Mouse (Mus musculus): ENCODE measurements at regions not wholly inside any gene's neighbourhood (a gene's known extent, or its start where the extent isn't known, plus 50 kb on each side); places are given as distances from the start of the nearest gene placed in this dataset.

DNA sequence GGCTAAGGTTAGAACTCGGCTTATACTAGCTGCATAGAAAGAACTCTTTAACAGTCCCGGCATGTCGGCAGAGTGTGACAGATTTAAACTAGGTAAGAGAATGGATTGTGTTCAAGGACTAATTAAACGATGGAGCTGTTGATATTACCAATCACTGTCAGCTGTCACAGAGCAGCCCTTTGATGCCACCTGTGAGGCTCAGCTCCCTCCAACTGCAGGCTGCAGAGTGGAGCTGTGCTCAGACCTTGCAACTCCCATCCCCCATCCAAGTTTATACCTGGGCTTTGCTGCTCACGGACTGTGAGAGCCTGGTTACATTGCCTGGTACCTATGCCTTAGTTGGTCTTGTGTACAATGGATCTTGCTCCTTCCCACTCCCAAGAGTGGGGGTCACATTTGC, 204.4 kb upstream of the Vstm2b start:
- no peaks in the 10 kb centered on the region for H3K9me3 ChIP-seq (replicated peaks; ENCODE audit: control insufficient read depth, low read length)
- no peaks in the 10 kb centered on the region for H3K27me3 ChIP-seq (ENCODE audit: control insufficient read depth, insufficient read depth, low read length)
- H3K9ac ChIP-seq (replicated peaks; ENCODE audit: low read depth, low read length): no peak overlapping the region
- DNase-seq (ENCODE audit: low spot score) (no peak), ATAC-seq (ENCODE audit: insufficient read depth, low read depth) (no peak)
- H3K36me3 ChIP-seq (replicated peaks; ENCODE audit: control insufficient read depth, insufficient read depth, low read length): no peaks in the 10 kb centered on the region
- no peak overlapping the region for H3K4me3 ChIP-seq (ENCODE audit: low read depth, low read length)
- 71% methylated on average over 5 of the region's 5 CpGs for WGBS
- TF ChIP-seq CTCF (IDR thresholded peaks at IDR 0.05; ENCODE audit: low read depth) (no peak), EP300 (IDR thresholded peaks at IDR 0.05; ENCODE audit: low read depth) (no peak)
- H3K4me1 ChIP-seq (ENCODE audit: control insufficient read depth, insufficient read depth): no peaks in the 10 kb centered on the region
- no peak overlapping the region for H3K27ac ChIP-seq (ENCODE audit: low read depth)
- no peak overlapping the region for H3K4me2 ChIP-seq (ENCODE audit: low read depth, low read length)

DNA sequence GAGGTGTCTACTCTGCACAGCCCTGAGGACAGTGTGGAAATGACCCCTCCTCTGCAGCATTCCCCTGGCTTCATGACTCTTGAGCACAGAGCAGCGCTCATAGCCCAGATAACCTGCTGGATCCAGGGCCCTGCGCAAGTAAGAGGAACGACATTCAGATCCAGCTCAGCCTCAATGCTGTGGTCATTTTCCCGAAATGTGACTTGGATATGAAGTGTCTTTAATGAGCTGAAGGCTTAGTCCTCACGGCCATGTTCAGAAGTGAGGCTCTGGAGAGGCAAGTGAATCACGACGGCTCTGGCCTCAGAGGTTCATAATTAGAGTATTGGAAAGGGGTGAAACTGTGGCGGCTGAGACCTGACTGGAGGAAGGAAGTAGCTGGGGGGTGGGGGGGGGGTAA, 200.6 kb upstream of the Vstm2b start:
- H3K4me2 ChIP-seq (ENCODE audit: low read depth, low read length): no peak overlapping the region
- no peaks in the 10 kb centered on the region for H3K36me3 ChIP-seq (replicated peaks; ENCODE audit: control insufficient read depth, insufficient read depth, low read length)
- DNase-seq (ENCODE audit: low spot score): no peak
- H3K27ac ChIP-seq (ENCODE audit: low read depth): no peak overlapping the region
- ATAC-seq (ENCODE audit: insufficient read depth, low read depth): no peak
- no peaks in the 10 kb centered on the region for H3K4me1 ChIP-seq (ENCODE audit: control insufficient read depth, insufficient read depth)
- no peak for TF ChIP-seq CTCF (IDR thresholded peaks at IDR 0.05; ENCODE audit: low read depth)
- no peak for TF ChIP-seq EP300 (IDR thresholded peaks at IDR 0.05; ENCODE audit: low read depth)
- 50% methylated on average over 8 of the region's 8 CpGs for WGBS
- H3K9me3 ChIP-seq (replicated peaks; ENCODE audit: control insufficient read depth, low read length): no peaks in the 10 kb centered on the region
- H3K27me3 ChIP-seq (ENCODE audit: control insufficient read depth, insufficient read depth, low read length): no peaks in the 10 kb centered on the region
- no peak overlapping the region for H3K9ac ChIP-seq (replicated peaks; ENCODE audit: low read depth, low read length)
- no peak overlapping the region for H3K4me3 ChIP-seq (ENCODE audit: low read depth, low read length)

DNA sequence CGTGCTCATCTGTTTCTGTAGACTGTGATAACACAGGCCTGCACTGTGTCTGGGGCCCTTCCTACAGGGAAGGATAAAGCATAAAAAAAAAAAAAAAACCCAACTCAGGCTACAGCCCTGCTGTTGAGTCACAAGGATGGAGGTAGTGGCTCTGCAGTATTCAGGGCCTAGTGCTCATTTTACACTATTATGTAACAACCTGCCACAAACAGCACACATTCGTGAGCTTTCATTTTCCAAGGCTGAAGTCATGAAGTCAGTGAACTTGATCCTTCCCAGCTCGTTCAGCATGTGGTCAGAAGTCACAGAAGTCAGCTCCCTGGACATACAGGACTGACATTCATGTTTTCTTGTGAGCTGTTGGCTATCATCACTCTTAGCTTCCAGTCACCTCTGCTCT, 199.8 kb upstream of the Vstm2b start:
- no peak overlapping the region for H3K9ac ChIP-seq (replicated peaks; ENCODE audit: low read depth, low read length)
- no peaks in the 10 kb centered on the region for H3K36me3 ChIP-seq (replicated peaks; ENCODE audit: control insufficient read depth, insufficient read depth, low read length)
- WGBS: 28% methylated on average over 3 of the region's 3 CpGs
- H3K4me1 ChIP-seq (ENCODE audit: control insufficient read depth, insufficient read depth): no peaks in the 10 kb centered on the region
- no peak overlapping the region for H3K27ac ChIP-seq (ENCODE audit: low read depth)
- no peak overlapping the region for H3K4me3 ChIP-seq (ENCODE audit: low read depth, low read length)
- TF ChIP-seq CTCF (IDR thresholded peaks at IDR 0.05; ENCODE audit: low read depth): no peak
- TF ChIP-seq EP300 (IDR thresholded peaks at IDR 0.05; ENCODE audit: low read depth): no peak
- H3K4me2 ChIP-seq (ENCODE audit: low read depth, low read length): no peak overlapping the region
- no peak for ATAC-seq (ENCODE audit: insufficient read depth, low read depth)
- no peaks in the 10 kb centered on the region for H3K27me3 ChIP-seq (ENCODE audit: control insufficient read depth, insufficient read depth, low read length)
- no peak for DNase-seq (ENCODE audit: low spot score)
- H3K9me3 ChIP-seq (replicated peaks; ENCODE audit: control insufficient read depth, low read length): no peaks in the 10 kb centered on the region

DNA sequence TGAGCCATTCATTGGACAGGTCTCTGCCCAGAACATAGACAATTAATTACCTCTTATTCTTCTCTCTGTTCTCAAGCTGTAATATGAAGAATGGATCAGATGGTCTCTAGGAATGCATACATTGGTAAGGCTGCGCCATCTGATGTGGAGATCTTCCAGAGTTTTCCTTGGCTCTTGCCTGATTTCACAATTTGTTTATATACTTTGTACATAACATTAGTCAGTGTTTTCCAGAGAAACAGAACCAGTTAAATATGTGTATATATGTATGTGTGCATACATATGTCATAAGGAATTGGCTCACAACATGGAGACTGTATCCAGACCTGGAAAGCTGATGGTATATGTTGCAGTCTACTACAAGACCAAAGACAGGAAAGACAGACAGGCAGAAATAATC, 198.5 kb upstream of the Vstm2b start:
- no peak overlapping the region for H3K9ac ChIP-seq (replicated peaks; ENCODE audit: low read depth, low read length)
- TF ChIP-seq EP300 (IDR thresholded peaks at IDR 0.05; ENCODE audit: low read depth) (no peak), CTCF (IDR thresholded peaks at IDR 0.05; ENCODE audit: low read depth) (no peak)
- WGBS: 63% methylated on average over 1 of the region's 1 CpGs
- H3K9me3 ChIP-seq (replicated peaks; ENCODE audit: control insufficient read depth, low read length): no peaks in the 10 kb centered on the region
- H3K4me2 ChIP-seq (ENCODE audit: low read depth, low read length): no peak overlapping the region
- ATAC-seq (ENCODE audit: insufficient read depth, low read depth) (no peak), DNase-seq (ENCODE audit: low spot score) (no peak)
- no peak overlapping the region for H3K27ac ChIP-seq (ENCODE audit: low read depth)
- H3K27me3 ChIP-seq (ENCODE audit: control insufficient read depth, insufficient read depth, low read length): no peaks in the 10 kb centered on the region
- no peak overlapping the region for H3K4me3 ChIP-seq (ENCODE audit: low read depth, low read length)
- H3K36me3 ChIP-seq (replicated peaks; ENCODE audit: control insufficient read depth, insufficient read depth, low read length): no peaks in the 10 kb centered on the region
- no peaks in the 10 kb centered on the region for H3K4me1 ChIP-seq (ENCODE audit: control insufficient read depth, insufficient read depth)

DNA sequence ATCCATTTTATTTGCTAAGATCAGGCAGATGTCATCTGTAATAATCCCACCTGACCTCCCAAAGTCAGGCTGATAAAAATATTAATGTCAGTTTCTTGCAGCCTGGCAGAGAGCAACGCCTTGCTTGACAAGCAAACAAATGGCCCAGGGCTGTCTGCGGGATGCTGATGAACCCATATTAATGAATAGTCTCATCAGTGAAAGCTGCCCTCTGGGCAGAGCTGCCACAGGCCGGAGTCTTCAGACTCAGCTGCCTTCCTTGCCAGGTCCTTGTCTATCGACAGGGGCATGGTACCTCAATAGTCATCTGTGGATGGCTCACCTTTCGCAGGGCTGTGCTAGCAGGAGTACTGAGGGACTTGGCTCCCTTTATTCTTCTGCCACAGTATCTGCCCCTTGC, 197.5 kb upstream of the Vstm2b start:
- no peak for TF ChIP-seq CTCF (IDR thresholded peaks at IDR 0.05; ENCODE audit: low read depth)
- no peak for TF ChIP-seq EP300 (IDR thresholded peaks at IDR 0.05; ENCODE audit: low read depth)
- DNase-seq (ENCODE audit: low spot score): no peak
- Histone ChIP-seq H3K4me1 (ENCODE audit: control insufficient read depth, insufficient read depth) (no peaks in the 10 kb centered on the region), H3K4me2 (ENCODE audit: low read depth, low read length) (no peak overlapping the region), H3K27ac (ENCODE audit: low read depth) (no peak overlapping the region), H3K4me3 (ENCODE audit: low read depth, low read length) (no peak overlapping the region), H3K27me3 (ENCODE audit: control insufficient read depth, insufficient read depth, low read length) (no peaks in the 10 kb centered on the region), H3K9ac (replicated peaks; ENCODE audit: low read depth, low read length) (no peak overlapping the region), H3K36me3 (replicated peaks; ENCODE audit: control insufficient read depth, insufficient read depth, low read length) (no peaks in the 10 kb centered on the region), H3K9me3 (replicated peaks; ENCODE audit: control insufficient read depth, low read length) (peaks cover 3% of the 10 kb centered on the region; the same call in 1 of the 2 replicates)
- no peak for ATAC-seq (ENCODE audit: insufficient read depth, low read depth)
- 74% methylated on average over 5 of the region's 5 CpGs for WGBS

- Histone ChIP-seq H3K27ac (ENCODE audit: low read depth) (no peak overlapping the region), H3K4me2 (ENCODE audit: low read depth, low read length) (no peak overlapping the region), H3K9me3 (replicated peaks; ENCODE audit: control insufficient read depth, low read length) (peaks cover 4% of the 10 kb centered on the region; the same call in 1 of the 2 replicates), H3K27me3 (ENCODE audit: control insufficient read depth, insufficient read depth, low read length) (no peaks in the 10 kb centered on the region), H3K4me3 (ENCODE audit: low read depth, low read length) (no peak overlapping the region), H3K4me1 (ENCODE audit: control insufficient read depth, insufficient read depth) (no peaks in the 10 kb centered on the region), H3K36me3 (replicated peaks; ENCODE audit: control insufficient read depth, insufficient read depth, low read length) (no peaks in the 10 kb centered on the region), H3K9ac (replicated peaks; ENCODE audit: low read depth, low read length) (no peak overlapping the region)
- WGBS: 58% methylated on average over 5 of the region's 5 CpGs
- TF ChIP-seq CTCF (IDR thresholded peaks at IDR 0.05; ENCODE audit: low read depth) (no peak), EP300 (IDR thresholded peaks at IDR 0.05; ENCODE audit: low read depth) (no peak)
- ATAC-seq (ENCODE audit: insufficient read depth, low read depth) (no peak), DNase-seq (ENCODE audit: low spot score) (no peak)
Measured at GRCm38 (mm10) chr7:40702191-40703045, 195.7 kb upstream of the Vstm2b start.

Measured in heart, postnatal 0 days (tissue).